Mouse (Mus musculus) stomach, embryonic 14.5 days (tissue): ENCODE data around the gene Atf6. TPM values are rescaled to one million over a fixed set of nuclear protein-coding genes. Genes with fewer than 3 reads are reported as not detected.

Experiments used
- ATAC-seq: fragments of 200-750 bp; cut with Nextera tagmentation; 2 replicates; pipeline ENCODE4 v1.8.0; 2017; ENCODE audit warnings: low read depth, moderate TSS enrichment; ENCODE audit not compliant: insufficient number of reproducible peaks, insufficient read depth, low FRiP score
- H3K27ac ChIP-seq: fragments of 300-500 bp; sonication (generic); 2 replicates; pipeline ENCODE4 v1.5.1; 2014; ENCODE audit warnings: mild to moderate bottlenecking, low read length, moderate library complexity, mixed read lengths
- H3K27me3 ChIP-seq: fragments of 300-500 bp; sonication (generic); 2 replicates; pipeline ENCODE4 v1.6.1; 2014; ENCODE audit warnings: low read length, control low read depth, mixed read lengths; ENCODE audit not compliant: control insufficient read depth, insufficient read depth
- H3K36me3 ChIP-seq: fragments of 300-500 bp; sonication (generic); 2 replicates; pipeline ENCODE4 v1.6.1; 2014; ENCODE audit warnings: mild to moderate bottlenecking, control low read depth, low read length, moderate library complexity, mixed read lengths; ENCODE audit not compliant: control insufficient read depth, insufficient read depth
- H3K4me1 ChIP-seq: fragments of 300-500 bp; sonication (generic); 2 replicates; pipeline ENCODE4 v1.6.1; 2014; ENCODE audit warnings: low read length, control low read depth, mixed read lengths; ENCODE audit not compliant: control insufficient read depth, insufficient read depth
- H3K4me2 ChIP-seq: fragments of 300-500 bp; sonication (generic); replicated peaks from 2 replicates; pipeline ENCODE4 v1.6.1; 2014; ENCODE audit warnings: low read depth, low read length, control low read depth
- H3K4me3 ChIP-seq: fragments of 300-500 bp; sonication (generic); 2 replicates; pipeline ENCODE4 v1.5.1; 2014; ENCODE audit warnings: low read depth, low read length, control low read depth
- H3K9ac ChIP-seq: fragments of 300-500 bp; sonication (generic); replicated peaks from 2 replicates; pipeline ENCODE4 v1.6.1; 2014; ENCODE audit warnings: low read depth, mild to moderate bottlenecking, control low read depth, low read length, moderate library complexity, mixed read lengths
- H3K9me3 ChIP-seq: fragments of 300-500 bp; sonication (generic); 2 replicates; pipeline ENCODE4 v1.6.1; 2016; ENCODE audit warnings: low read depth, low read length, control low read depth; ENCODE audit not compliant: control insufficient read depth
- WGBS: fragments of 180-500 bp; shearing (Covaris S2); extraction: QIAGEN DNeasy Blood & Tissue Kit; methylation state at CpG from one replicate; pipeline ENCODE4 v1.1.7; 2014; 5-methylcytosine and 5-hydroxymethylcytosine counted together
- polyA plus RNA-seq: library from polyadenylated mRNA; unstranded; fragments of >200 nt; fragmentation: Nextera tagmentation; extraction: Ambion mirVana; gene quantifications from 2 replicates; pipeline ENCODE4 v1.2.1, GENCODE M21; 2014

The Atf6 gene
- polyA plus RNA-seq, 1 experiment from 2014 or later: 10.8 TPM

- no peak for ATAC-seq
- H3K9me3 ChIP-seq: no peaks in the 10 kb centered on the region
These were observed 135.5 kb downstream of the Atf6 start for GRCm38 (mm10) chr1:170731865-170732595.

GRCm38 (mm10) chr1:170729267-170729962, 138.2 kb downstream of the Atf6 start:
- no peaks in the 10 kb centered on the region for H3K9me3 ChIP-seq
- 75% methylated on average over 8 of the region's 8 CpGs for WGBS
- no peaks in the 10 kb centered on the region for H3K36me3 ChIP-seq
- H3K4me3 ChIP-seq: no peak overlapping the region
- no peak overlapping the region for H3K9ac ChIP-seq
- no peaks in the 10 kb centered on the region for H3K27me3 ChIP-seq
- 0 out of 2 replicates have a peak, but pooled peaks cover 4% of the 10 kb centered on the region for H3K4me1 ChIP-seq
- no peak for ATAC-seq
- H3K4me2 ChIP-seq: no peak overlapping the region
- H3K27ac ChIP-seq: no peak overlapping the region

More at GRCm38 (mm10) chr1:170731865-170732595, 135.5 kb downstream of the Atf6 start:
- H3K4me2 ChIP-seq: no peak overlapping the region
- no peaks in the 10 kb centered on the region for H3K27me3 ChIP-seq
- peak overlapping the region; percentile 10; the same call in 1 of the 2 replicates for H3K27ac ChIP-seq
- 0 out of 2 replicates have a peak, but pooled peaks cover 4% of the 10 kb centered on the region for H3K4me1 ChIP-seq
- 65% methylated on average over 11 of the region's 11 CpGs for WGBS
- no peak overlapping the region for H3K4me3 ChIP-seq
- no peaks in the 10 kb centered on the region for H3K36me3 ChIP-seq
- no peak overlapping the region for H3K9ac ChIP-seq

- no peak overlapping the region for H3K4me2 ChIP-seq
- ATAC-seq: no peak
- no peak overlapping the region for H3K9ac ChIP-seq
- 0 out of 2 replicates have a peak, but pooled peaks cover 4% of the 10 kb centered on the region for H3K4me1 ChIP-seq
- no peak overlapping the region for H3K4me3 ChIP-seq
- H3K9me3 ChIP-seq: no peaks in the 10 kb centered on the region
- H3K27ac ChIP-seq: no peak overlapping the region
- H3K36me3 ChIP-seq: no peaks in the 10 kb centered on the region
- 71% methylated on average over 6 of the region's 6 CpGs for WGBS
- no peaks in the 10 kb centered on the region for H3K27me3 ChIP-seq
These were observed 139.0 kb downstream of the Atf6 start for GRCm38 (mm10) chr1:170728524-170728923.

GRCm38 (mm10) chr1:170721560-170721959, 146.0 kb downstream of the Atf6 start:
- ATAC-seq: no peak
- Histone ChIP-seq H3K36me3 (no peaks in the 10 kb centered on the region), H3K27ac (no peak overlapping the region), H3K4me3 (no peak overlapping the region), H3K4me1 (0 out of 2 replicates have a peak, but pooled peaks cover 4% of the 10 kb centered on the region), H3K9me3 (no peaks in the 10 kb centered on the region), H3K4me2 (no peak overlapping the region), H3K27me3 (no peaks in the 10 kb centered on the region), H3K9ac (no peak overlapping the region)
- WGBS: 88% methylated on average over 5 of the region's 5 CpGs

- Histone ChIP-seq H3K9me3 (no peaks in the 10 kb centered on the region), H3K27me3 (no peaks in the 10 kb centered on the region), H3K4me3 (no peak overlapping the region), H3K4me1 (0 out of 2 replicates have a peak, but pooled peaks cover 4% of the 10 kb centered on the region), H3K9ac (no peak overlapping the region), H3K4me2 (no peak overlapping the region), H3K27ac (peak overlapping the region; percentile 35; the same call in 1 of the 2 replicates), H3K36me3 (no peaks in the 10 kb centered on the region)
- no peak for ATAC-seq
- 50% methylated on average over 8 of the region's 8 CpGs for WGBS
These were observed 149.3 kb downstream of the Atf6 start for GRCm38 (mm10) chr1:170718133-170718810.

- no peaks in the 10 kb centered on the region for H3K27me3 ChIP-seq
- WGBS: 79% methylated on average over 3 of the region's 3 CpGs
- no peak for ATAC-seq
- no peak overlapping the region for H3K4me3 ChIP-seq
- H3K27ac ChIP-seq: peak overlapping the region; percentile 35; the same call in 1 of the 2 replicates
- H3K4me2 ChIP-seq: no peak overlapping the region
- 0 out of 2 replicates have a peak, but pooled peaks cover 4% of the 10 kb centered on the region for H3K4me1 ChIP-seq
- H3K9ac ChIP-seq: no peak overlapping the region
- H3K36me3 ChIP-seq: no peaks in the 10 kb centered on the region
- H3K9me3 ChIP-seq: no peaks in the 10 kb centered on the region
These were observed 150.2 kb downstream of the Atf6 start for GRCm38 (mm10) chr1:170717241-170717828.

GRCm38 (mm10) chr1:170711731-170712130, 155.8 kb downstream of the Atf6 start:
- Histone ChIP-seq H3K4me1 (no peaks in the 10 kb centered on the region), H3K4me2 (no peak overlapping the region), H3K27ac (no peak overlapping the region), H3K4me3 (no peak overlapping the region), H3K27me3 (no peaks in the 10 kb centered on the region), H3K36me3 (no peaks in the 10 kb centered on the region), H3K9me3 (no peaks in the 10 kb centered on the region), H3K9ac (no peak overlapping the region)
- no peak for ATAC-seq
- WGBS: 91% methylated on average over 7 of the region's 7 CpGs

GRCm38 (mm10) chr1:170709969-170710368, 157.6 kb downstream of the Atf6 start:
- no peak overlapping the region for H3K4me2 ChIP-seq
- no peak overlapping the region for H3K27ac ChIP-seq
- no peak for ATAC-seq
- no peak overlapping the region for H3K4me3 ChIP-seq
- 89% methylated on average over 3 of the region's 3 CpGs for WGBS
- no peaks in the 10 kb centered on the region for H3K4me1 ChIP-seq
- H3K27me3 ChIP-seq: no peaks in the 10 kb centered on the region
- H3K9ac ChIP-seq: no peak overlapping the region
- no peaks in the 10 kb centered on the region for H3K36me3 ChIP-seq
- no peaks in the 10 kb centered on the region for H3K9me3 ChIP-seq
